Mouse (Mus musculus) ES-Bruce4 (cell line): ENCODE measurements around the gene Adcy1.

Experiments used
- CTCF ChIP-seq: IDR thresholded peaks from one replicate; pipeline ENCODE4 v1.8.1; 2011; ENCODE audit warnings: low read depth, low read length
- POLR2A ChIP-seq: IDR thresholded peaks from one replicate; pipeline ENCODE4 v1.8.1; 2011; ENCODE audit warnings: low read length; ENCODE audit not compliant: insufficient read depth

- TF ChIP-seq POLR2A (no peak), CTCF (no peak)
Measured at GRCm38 (mm10) chr11:7138370-7138769, 75.1 kb downstream of the Adcy1 start.
